Mouse (Mus musculus): ENCODE data around the gene Thrb.

Thrb gene

DNA sequence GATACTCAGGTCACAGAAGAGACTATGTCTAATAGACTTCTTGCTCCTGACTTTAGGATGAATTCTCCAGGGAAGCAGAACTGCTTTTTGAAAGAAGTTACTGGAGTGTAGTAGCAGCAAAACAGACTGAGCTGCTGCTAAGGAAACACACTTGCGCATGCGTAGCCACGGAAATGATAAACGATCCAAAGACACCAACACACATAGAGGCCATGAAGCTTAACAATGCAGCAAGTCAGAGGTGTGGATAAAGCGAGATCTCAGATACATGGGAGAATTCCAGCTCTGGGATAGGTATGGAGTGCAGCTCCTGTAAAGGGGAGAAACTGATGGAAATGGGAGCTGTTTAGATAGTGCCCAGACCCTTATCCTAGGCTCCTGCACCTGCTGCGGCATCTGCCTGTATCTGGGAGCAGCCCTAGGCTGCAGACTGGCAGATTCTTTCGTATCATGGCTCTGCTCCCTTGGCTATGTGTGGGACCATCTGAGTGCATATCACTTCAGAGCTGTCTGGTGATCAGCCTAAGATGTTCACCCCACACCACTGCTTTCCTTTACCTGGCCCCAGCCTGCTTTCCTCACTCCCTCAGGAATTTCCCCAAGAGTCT is 53.3 kb downstream of the Thrb start:
- peak in 1 of 2 experiments; percentile 26 for DNase-seq (ENCODE audit: low spot score in 2 of 2)

DNA sequence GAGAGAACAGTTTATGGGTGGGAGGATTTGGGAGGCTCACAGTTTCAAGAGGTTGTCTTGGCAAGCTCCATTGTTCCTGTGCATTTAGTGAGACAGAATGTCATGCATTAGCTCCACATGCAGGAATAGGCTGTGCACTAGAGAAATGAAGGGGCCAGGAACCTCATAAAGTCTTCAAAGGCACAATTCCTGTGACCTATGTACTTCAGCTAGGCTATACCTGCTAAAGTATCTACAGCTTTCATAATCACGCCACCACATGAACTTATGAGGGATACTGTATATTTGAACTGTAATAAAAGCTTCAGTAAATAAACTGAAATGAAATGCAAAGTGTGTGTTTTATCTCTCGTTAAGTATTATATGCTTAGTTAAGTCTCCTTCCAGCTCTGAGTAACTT is 59.4 kb downstream of the Thrb start:
- DNase-seq (ENCODE audit: low spot score in 2 of 2), result no peak

DNA sequence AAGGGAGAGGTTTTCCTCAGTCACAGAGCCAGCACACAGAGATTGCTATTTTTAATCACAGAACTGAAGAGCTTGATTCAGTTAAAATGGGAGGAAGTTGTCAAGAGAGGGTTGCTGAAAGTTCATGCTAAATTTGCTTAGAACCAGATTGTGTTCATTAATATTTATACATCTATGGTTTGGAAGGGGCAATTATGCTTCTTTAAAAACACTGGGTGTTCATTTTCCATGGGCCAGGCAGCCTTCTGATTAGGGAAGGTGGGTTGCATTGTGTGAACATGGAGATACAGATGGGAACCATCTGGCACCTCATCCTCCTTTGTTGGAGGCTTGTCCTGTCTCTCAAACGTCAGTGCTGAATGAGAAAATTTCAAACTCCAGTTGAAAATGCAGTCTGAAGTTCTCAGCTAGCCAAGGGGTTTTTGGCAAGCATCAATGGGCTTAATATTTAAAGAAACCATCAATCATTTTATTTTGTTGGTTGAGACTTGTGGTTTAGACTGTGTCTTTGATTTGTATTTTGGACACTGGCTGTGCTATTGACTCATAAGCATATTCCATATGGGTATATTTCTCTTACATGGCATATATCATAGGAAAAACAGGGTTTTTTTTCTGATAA is 62.9 kb downstream of the Thrb start:
- no peak for DNase-seq (ENCODE audit: low spot score in 2 of 2)

DNA sequence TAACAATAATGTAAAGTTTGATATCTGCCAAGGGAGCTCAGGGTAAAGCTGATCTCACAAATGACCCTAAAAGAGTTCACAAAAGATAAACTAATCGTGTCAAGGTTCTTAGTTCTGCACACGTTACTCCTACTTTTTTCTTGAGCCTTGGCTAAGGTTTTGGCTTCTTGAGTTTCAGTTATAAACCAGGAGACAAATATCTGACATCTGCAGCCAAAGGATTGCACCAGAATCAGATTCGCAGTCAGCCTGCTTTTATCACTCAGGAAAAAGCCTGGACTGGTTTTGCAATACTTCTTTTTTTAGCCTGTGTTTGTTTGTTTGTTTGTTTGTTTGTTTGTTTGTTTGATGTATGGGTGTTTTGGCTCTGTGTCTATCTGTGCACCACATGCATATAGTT is 64.5 kb downstream of the Thrb start:
- DNase-seq (ENCODE audit: low spot score in 2 of 2), result no peak

DNA sequence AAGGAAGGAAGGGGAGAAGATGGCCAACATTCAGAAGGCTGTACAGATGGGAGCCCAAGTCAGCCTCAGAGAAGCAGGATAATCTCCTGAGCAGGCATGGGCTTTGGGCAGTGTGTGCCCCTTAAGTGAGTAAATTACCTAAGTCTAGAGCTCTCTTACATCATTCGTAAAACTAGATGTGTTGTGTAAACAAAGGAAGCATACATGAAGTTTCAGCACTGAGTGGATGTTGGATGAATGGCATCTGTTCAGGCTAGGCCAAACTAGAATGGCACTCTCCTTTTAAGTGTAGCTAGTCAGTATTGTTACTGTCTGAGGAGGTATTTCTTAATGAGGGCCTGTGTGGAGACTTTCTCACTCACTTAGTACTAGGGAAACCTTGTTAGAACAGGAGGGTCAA is 66.8 kb downstream of the Thrb start:
- DNase-seq (ENCODE audit: low spot score in 2 of 2), result no peak

DNA sequence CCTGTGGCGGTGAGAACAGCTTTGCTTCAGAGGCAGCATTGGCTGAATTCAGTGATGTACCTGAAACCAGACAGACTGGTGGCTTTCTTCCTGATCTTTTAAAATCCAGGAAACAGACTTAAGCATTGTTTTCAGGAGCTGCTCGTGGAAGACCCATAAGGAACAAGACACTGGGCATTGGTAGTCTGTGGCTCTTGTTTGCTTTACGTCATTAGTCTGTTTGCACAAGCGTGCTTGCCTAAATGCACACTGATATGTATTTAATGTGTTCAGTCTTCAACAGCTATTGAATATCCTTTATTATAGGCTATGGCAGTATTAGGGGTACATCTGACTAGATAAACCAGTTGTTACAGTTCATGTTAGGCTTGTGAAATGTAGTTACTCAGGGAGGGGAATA is 67.8 kb downstream of the Thrb start:
- no peak for DNase-seq (ENCODE audit: low spot score in 2 of 2)

DNA sequence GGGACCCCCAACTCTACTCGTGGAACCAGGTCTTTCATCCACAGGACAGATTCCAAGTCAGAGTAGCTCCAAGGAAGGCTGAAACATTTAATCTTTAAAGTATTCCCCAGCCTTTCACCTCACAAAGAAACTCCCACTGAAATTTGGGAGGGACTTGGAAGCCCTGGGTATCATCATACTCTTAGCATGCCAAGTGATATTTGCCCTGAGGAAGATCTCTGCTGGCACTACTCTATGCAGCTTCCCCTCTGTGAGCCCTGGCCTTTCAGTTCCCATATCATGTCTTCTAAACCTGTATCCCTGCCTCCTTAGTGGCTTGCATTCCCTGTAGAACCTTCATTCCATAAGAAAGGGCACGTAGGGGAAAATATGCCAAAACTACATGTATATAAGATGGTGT is 68.8 kb downstream of the Thrb start:
- DNase-seq (ENCODE audit: low spot score in 2 of 2), result no peak

DNA sequence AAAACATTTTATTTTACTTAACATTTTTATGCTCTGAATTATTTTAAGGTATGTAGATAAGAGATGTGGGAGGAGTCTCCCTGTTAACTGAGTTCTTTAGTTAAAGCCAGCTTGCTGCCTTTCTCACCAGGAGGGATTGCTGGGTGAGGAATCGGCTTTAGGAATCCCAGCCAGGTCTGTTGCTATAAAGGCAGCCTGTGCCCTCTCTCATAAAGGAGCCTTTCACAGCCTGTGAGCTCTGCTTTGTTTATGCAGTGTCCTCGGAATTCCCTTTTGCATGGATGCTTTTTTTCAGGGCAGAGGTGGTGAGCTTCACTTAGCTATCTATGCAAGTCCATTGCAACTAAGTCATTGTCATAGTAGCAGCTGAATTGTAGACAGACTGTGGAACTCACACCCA is 71.0 kb downstream of the Thrb start:
- no peak for DNase-seq (ENCODE audit: low spot score in 2 of 2)

DNA sequence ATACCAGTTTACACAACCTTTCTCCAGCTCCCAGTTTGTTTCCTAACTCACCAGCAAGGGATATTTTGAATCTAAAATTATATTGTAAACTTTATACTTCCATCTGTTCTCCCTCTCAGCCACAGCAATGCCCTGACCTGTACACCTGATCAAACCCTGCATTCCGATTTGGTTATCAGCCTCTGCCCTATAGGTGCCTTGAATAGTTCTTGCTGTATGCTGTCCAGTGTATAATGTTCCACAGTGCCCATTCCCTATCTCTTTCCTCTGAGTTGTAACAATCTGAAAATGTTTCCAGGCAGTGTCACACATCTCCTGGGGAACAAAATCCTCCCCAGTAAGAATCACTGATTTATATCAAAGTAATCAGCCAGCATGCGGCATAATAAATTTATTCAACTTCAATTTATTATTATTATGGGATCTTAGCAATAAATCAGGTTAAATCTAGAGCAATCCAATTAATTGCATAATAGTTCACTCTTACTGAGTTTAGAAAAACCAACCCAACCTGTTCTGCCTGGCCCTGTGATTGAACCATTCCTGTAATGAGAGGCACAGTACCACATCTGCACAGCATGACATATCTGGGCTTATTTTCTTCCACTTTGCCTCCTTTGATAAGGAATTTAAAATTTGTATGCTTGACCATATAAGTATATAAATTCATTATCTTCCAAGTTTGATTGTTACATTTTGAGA is 73.2 kb downstream of the Thrb start:
- no peak for DNase-seq (ENCODE audit: low spot score in 2 of 2)

DNA sequence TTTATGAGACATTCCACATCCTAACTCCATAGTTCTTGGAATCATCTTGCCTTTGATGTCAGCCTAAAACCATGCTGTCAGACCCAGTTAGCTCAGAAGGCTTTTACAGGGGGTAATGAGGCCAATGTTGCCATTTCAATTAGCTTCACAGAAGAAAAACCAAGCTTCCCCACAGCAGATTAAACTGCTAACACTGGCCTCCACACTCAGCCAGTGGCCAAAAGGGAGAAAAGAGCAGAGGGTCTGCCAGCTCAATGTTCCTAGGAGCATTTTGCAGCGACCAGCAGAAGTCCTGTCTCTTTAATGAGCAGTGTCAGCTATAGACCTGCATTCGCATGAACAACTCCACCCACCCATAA is 73.7 kb downstream of the Thrb start:
- no peak for DNase-seq (ENCODE audit: low spot score in 2 of 2)

DNA sequence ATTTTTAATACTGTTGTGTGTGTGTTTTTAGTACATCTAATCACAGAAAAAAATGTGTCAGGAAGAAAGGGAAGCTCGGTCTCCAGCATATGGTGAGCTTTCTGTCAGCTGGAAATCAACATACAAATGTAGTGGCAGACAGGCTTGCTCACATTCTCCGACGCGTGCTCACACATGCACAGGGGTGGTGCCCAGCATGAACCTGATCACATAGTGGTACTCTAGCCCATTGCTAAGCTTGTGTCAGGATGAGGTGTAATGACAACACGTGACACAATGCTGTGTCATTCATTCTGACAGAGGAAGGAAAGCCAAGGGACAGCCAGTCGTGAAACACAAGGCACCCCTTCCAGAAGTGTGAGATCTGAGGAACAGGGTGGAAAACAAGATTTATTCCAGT is 75.4 kb downstream of the Thrb start:
- no peak for DNase-seq (ENCODE audit: low spot score in 2 of 2)

DNA sequence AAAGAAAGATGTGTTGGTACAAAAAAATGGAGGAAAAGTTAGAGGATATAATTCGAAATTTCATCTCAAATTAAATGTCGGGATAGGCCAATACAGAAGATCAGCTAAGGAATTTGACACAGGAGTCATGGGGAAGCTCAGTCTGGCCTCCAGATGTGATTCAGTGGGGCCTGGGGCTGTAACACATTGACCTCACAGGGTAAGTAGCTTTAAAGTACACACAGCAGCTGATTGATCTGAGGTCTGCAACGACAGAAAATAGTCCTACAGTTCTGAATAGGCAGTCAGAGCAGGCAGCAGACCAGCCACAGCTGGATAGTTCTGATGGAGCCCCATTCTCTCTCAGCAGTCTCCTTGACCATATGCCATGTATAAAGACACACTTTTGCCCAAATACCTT is 80.8 kb downstream of the Thrb start:
- no peak for DNase-seq (ENCODE audit: low spot score in 2 of 2)

DNA sequence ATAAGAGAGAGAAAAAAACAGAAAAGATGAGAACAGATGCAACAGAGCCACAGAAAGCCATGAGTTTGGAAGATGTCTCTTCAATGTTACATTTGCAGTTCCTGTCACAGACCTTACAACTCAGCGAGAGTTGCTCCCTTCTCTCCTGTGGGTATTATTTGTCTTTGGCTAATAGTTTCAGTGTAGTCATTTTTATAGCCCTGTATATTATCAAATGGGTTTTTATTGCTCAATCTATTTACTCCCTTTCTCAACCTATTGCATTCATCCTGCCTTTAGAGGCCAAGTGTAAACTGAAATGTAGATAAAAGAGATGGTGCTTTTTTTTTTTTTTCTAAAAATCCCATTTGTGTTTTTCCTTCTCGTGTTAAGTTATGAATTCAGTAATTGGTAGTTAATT is 82.2 kb downstream of the Thrb start:
- DNase-seq (ENCODE audit: low spot score in 2 of 2), result no peak

DNA sequence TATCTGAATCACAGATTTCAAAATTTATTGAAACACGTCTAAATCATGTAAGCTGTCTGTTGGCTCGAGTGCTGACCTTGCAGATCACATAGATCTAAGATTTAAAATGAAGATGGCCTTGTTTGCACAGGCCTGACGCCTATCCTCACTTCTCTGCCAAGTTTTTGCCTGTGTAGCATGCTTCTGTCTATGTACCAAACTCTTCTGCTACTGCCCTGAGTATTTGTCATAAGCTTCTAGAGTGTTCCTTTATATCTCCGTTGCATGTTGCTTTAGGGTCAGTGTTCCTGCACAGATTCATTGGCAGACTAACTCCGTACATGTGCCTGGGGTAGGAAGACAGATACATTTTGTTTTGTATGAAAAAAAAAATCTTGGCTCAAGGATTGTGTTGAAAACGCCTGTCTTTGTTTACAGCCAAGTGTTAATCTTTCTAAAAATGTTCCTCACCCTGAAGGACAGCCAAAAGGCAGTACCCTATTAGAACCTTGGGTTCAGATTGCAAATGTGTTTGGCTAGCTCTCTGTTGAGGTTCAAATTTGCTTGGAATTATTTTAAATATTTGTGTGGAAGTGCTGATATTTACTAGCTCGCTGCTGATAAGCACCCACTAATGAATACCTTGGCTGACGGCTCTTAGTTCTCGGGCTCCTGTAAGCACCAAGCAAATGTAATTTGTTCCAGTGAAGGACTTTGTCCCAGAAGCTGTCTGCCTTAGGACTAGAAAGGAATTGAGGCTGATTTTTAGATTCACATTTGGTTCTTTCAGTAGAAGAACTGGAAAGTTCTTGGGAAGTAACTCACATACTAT is 83.0 kb downstream of the Thrb start:
- DNase-seq (ENCODE audit: low spot score in 2 of 2), result no peak

DNA sequence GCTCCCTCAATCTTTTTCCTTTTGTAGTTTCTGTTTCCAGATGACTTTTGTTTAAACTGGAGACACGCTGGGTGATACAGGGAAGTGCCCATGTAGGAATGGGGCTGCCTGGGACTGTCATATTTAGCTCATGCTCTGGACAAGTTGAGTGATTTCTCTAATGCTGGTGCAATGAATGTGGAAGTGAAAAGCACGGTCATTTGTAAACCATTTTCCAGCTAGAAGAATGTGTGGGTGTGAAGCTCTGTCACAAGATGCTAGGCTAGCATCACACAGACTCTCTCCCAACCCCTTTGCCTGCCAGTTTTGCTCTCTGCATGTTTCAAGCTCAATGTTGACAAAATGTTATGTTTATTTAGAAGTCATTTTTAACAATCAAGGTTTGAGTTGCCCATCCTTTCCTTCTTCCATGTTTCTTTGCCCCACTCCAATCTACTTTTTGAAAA is 83.7 kb downstream of the Thrb start:
- no peak for DNase-seq (ENCODE audit: low spot score in 2 of 2)

DNA sequence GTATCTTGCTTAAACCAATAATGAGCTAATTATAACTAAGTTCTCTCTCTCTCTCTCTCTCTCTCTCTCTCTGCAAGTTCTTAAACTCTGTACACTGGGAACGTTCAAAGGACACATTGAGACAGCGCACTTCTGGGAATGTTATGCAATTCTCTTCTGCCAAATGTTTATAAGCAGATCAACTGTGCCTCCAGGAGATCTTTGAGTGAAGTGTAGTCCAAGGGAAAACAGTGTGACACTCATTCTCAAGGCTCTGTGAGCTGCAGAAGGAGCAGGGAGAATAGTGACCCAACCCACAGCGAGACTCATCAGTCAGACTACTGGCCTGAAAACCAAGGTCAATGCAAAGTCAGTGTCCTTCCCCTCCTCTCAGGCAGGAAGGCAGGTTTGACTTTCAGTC is 87.9 kb downstream of the Thrb start:
- DNase-seq (ENCODE audit: low spot score in 2 of 2), result no peak

DNA sequence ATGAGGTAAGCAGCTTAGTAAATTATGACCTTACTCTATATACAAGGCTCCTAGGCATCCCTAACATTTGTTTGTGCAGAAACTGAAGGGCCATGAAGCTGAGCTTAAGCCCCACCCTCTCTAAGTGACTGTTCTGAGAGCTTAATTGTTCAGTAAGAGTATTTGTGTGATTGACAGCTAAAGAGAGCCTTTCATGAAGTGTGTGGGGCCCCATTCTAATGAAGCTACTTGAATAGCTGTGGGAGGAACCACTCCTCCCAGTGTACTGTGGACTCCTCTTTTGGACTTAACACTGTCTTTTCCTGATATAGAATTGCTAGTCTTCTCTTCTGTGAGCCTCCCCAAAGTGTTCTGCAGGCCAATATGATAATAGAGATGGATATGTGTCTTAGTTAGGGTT is 88.9 kb downstream of the Thrb start:
- DNase-seq (ENCODE audit: low spot score in 2 of 2), result no peak

DNA sequence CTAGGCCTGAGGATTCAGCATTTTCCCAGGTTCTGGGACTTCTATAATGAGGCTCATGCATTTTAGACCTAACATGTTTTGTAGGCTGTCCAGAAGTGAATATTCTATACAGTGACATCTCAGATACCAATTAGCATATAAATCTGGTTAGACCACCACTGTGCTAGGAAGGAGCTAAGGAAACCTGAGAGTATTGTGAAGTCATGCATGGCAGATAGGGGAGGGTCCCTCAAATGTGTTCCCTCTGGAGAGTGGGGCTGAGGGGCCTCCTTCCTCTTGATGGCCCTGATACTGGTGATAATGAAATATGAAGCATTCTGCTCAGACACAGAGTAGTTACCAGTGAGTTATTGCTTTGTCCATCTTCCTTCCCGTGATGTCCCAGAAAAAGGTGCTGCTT is 91.8 kb downstream of the Thrb start:
- DNase-seq (ENCODE audit: low spot score in 2 of 2), result no peak

DNA sequence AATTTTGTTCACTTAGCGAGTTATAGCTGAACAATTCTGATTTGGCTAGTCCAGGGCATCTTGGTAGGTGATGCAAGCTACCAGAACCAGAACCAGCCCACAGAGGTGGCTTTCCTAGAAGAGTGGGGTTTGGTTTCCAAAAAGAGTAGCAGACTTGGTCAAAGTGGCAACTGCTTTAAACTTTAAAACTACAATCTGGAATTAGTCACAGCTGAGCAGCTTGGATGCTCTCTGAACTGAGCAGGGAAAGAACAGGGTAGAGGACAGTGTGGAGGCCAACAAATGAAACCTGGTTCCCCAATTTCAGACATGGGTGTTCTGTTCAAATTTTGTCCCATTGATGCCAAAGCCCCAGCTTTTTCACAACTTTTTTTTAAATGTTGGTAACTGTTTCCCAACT is 93.4 kb downstream of the Thrb start:
- DNase-seq (ENCODE audit: low spot score in 2 of 2), result no peak

DNA sequence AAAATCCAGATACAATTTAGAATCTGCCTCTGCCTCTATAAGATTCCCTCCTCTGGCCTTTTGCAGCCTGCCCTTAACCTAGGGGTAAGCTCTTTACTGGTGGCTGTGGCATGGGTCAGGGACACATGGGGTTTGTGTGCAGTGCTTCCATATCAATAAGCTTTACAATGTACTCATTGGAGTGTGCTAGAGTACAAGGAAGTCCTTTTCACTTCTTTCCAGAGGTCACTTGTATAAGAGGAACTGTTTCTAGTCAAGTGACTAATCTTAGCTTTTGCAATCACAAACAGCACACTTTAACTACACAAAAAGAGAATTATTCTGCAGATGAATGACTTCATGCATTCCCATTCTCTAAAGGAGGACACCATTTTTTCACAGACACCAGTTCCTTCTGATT is 96.7 kb downstream of the Thrb start:
- no peak for DNase-seq (ENCODE audit: low spot score in 2 of 2)

DNA sequence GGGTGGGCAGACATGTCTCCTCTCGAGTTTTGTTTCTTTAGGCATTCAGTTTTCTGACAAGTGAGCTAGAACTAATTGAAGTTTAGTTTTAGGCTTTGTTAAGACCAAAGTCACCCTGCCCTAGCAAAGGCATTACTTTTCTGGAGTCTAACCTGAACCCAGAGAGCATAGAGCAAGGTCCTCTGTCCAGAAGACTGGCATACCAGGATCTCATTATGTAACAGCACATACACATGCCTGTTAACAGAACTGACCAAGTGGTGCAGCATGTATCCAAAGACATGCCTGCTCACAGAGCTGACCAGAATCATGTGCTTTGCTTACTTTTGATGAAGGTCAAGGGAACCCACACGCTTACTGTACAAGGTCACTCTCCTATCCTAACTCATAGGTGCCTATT is 107.9 kb downstream of the Thrb start:
- DNase-seq (ENCODE audit: low spot score in 2 of 2), result no peak

DNA sequence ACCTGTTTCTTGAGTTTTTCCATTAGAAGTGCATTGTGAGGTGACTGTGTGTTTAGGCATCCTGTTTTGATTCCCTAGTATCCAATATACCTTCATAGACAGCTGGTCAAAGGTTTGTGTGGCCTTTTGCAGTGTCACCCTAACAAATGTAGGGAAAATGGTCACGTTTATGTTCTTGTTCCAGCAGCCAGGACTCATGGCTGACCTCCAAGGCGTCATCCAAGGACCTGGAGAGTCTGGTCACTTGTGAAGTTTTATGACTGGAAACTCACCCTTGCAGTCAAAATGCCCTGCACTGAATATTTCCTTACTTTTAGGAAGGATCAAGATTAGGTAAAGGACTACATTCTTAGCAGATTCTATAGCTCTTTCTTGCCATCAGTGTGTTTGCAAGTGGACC is 114.3 kb downstream of the Thrb start:
- no peak for DNase-seq (ENCODE audit: low spot score in 2 of 2)

DNA sequence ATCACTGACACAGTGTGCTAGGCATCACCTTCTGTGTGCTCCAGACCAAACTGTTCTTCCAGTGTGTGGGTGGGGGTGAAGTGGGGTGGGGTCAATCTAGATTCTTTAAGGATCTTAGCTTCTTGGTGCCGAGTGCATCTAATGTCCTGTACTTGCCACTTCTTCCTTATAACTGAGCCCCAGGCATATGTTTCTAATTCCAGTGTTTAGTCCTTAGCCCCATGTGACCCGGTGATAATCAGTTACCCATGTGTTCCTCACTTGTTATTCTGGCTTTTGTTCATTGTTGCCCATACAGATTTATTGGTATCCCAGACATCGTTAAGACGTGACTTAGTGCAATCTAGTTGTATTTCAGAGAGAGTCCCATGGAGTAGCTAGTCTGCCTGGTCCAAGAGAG is 121.9 kb downstream of the Thrb start:
- no peak for DNase-seq (ENCODE audit: low spot score in 2 of 2)
